Mouse (Mus musculus) G1E (cell line): Measurements from ENCODE around the gene Vwa3b.

Experiments used
- CTCF ChIP-seq: IDR thresholded peaks from 2 replicates; pipeline ENCODE4 v1.5.1; 2012; ENCODE audit warnings: low read depth, low read length, inconsistent platforms, mixed read lengths
- GATA1 ChIP-seq: IDR thresholded peaks from 2 replicates; pipeline ENCODE4 v1.6.1; 2012; ENCODE audit warnings: borderline replicate concordance, low read length, inconsistent platforms, mixed read lengths
- POLR2AphosphoS5 ChIP-seq: IDR thresholded peaks from 2 replicates; pipeline ENCODE4 v1.6.1; 2012; ENCODE audit warnings: low read depth, low read length, inconsistent platforms; ENCODE audit not compliant: insufficient replicate concordance

GRCm38 (mm10) chr1:37124696-37125349, 98.4 kb downstream of the Vwa3b start:
- no peak for TF ChIP-seq CTCF
- no peak for TF ChIP-seq POLR2AphosphoS5
- no peak for TF ChIP-seq GATA1
